Mouse (Mus musculus): Measurements from ENCODE around the gene Mark2.

- TF ChIP-seq CTCF (IDR thresholded peaks at IDR 0.05; ENCODE audit: borderline replicate concordance, insufficient read depth, low read length) (no peak), POLR2A (IDR thresholded peaks at IDR 0.05; ENCODE audit: low read depth, low read length) (no peak)
Observed at GRCm38 (mm10) chr19:7382248-7382902, 40.7 kb upstream of the Mark2 start.

Data from embryonic fibroblast, embryonic 13.5 days (primary cell).